Mouse (Mus musculus) stomach, embryonic 16.5 days (tissue): ENCODE data around the gene Cpe. TPM values are rescaled to one million over a fixed set of nuclear protein-coding genes. Genes with fewer than 3 reads are reported as not detected.

ENCODE experiments used
- ATAC-seq: fragments of 200-750 bp; cut with Nextera tagmentation; 2 replicates; pipeline ENCODE4 v1.8.0; 2017; ENCODE audit warnings: moderate number of reproducible peaks, moderate TSS enrichment; ENCODE audit not compliant: insufficient read depth, low FRiP score
- H3K27ac ChIP-seq: fragments of 300-500 bp; sonication (generic); 2 replicates; pipeline ENCODE4 v1.5.1; 2014; ENCODE audit warnings: low read length
- H3K27me3 ChIP-seq: fragments of 300-500 bp; sonication (generic); 2 replicates; pipeline ENCODE4 v1.6.1; 2014; ENCODE audit warnings: low read length, control low read depth, mixed read lengths; ENCODE audit not compliant: control insufficient read depth, insufficient read depth
- H3K36me3 ChIP-seq: fragments of 300-500 bp; sonication (generic); 2 replicates; pipeline ENCODE4 v1.6.1; 2014; ENCODE audit warnings: low read length; ENCODE audit not compliant: control insufficient read depth, insufficient read depth
- H3K4me1 ChIP-seq: fragments of 300-500 bp; sonication (generic); 2 replicates; pipeline ENCODE4 v1.6.1; 2014; ENCODE audit warnings: low read length, control low read depth, mixed read lengths; ENCODE audit not compliant: control insufficient read depth, insufficient read depth
- H3K4me2 ChIP-seq: fragments of 300-500 bp; sonication (generic); 2 replicates; pipeline ENCODE4 v1.6.1; 2014; ENCODE audit warnings: low read depth, low read length, mixed read lengths
- H3K4me3 ChIP-seq: fragments of 300-500 bp; sonication (generic); replicated peaks from 2 replicates; pipeline ENCODE4 v1.5.1; 2014; ENCODE audit warnings: mild to moderate bottlenecking, low read length
- H3K9ac ChIP-seq: fragments of 300-500 bp; sonication (generic); 2 replicates; pipeline ENCODE4 v1.6.1; 2014; ENCODE audit warnings: low read length
- H3K9me3 ChIP-seq: fragments of 300-500 bp; sonication (generic); replicated peaks from 2 replicates; pipeline ENCODE4 v1.6.1; 2016; ENCODE audit warnings: low read length, control low read depth; ENCODE audit not compliant: control insufficient read depth
- WGBS: fragments of 180-500 bp; shearing (Covaris S2); extraction: QIAGEN DNeasy Blood & Tissue Kit; methylation state at CpG from one replicate; pipeline ENCODE4 v1.1.7; 2014; 5-methylcytosine and 5-hydroxymethylcytosine counted together
- polyA plus RNA-seq: library from polyadenylated mRNA; unstranded; fragments of >200 nt; fragmentation: Nextera tagmentation; extraction: Ambion mirVana; gene quantifications from 2 replicates; pipeline ENCODE4 v1.2.1, GENCODE M21; 2015

Gene Cpe
- polyA plus RNA-seq, 1 experiment from 2014 or later: 151 TPM

GRCm38 (mm10) chr8:64665563-64665962 is 27.3 kb downstream of the Cpe start:
- no peak overlapping the region for H3K9ac ChIP-seq
- H3K4me2 ChIP-seq: no peak overlapping the region
- no peak overlapping the region for H3K27ac ChIP-seq
- no peaks in the 10 kb centered on the region for H3K9me3 ChIP-seq
- H3K27me3 ChIP-seq: no peaks in the 10 kb centered on the region
- no peak for ATAC-seq
- H3K36me3 ChIP-seq: no peaks in the 10 kb centered on the region
- H3K4me3 ChIP-seq: no peak overlapping the region
- no peaks in the 10 kb centered on the region for H3K4me1 ChIP-seq
- 40% methylated on average over 3 of the region's 3 CpGs for WGBS

- H3K4me1 ChIP-seq: no peaks in the 10 kb centered on the region
- no peak overlapping the region for H3K9ac ChIP-seq
- H3K9me3 ChIP-seq: no peaks in the 10 kb centered on the region
- H3K4me2 ChIP-seq: no peak overlapping the region
- no peaks in the 10 kb centered on the region for H3K27me3 ChIP-seq
- H3K36me3 ChIP-seq: no peaks in the 10 kb centered on the region
- no peak overlapping the region for H3K4me3 ChIP-seq
- H3K27ac ChIP-seq: no peak overlapping the region
- ATAC-seq: no peak
- 63% methylated on average over 3 of the region's 3 CpGs for WGBS
These were observed 28.0 kb downstream of the Cpe start for GRCm38 (mm10) chr8:64664811-64665210.

GRCm38 (mm10) chr8:64664350-64664749 is 28.5 kb downstream of the Cpe start:
- Histone ChIP-seq H3K36me3 (no peaks in the 10 kb centered on the region), H3K9me3 (no peaks in the 10 kb centered on the region), H3K27ac (no peak overlapping the region), H3K4me3 (no peak overlapping the region), H3K27me3 (no peaks in the 10 kb centered on the region), H3K4me2 (no peak overlapping the region), H3K9ac (no peak overlapping the region), H3K4me1 (no peaks in the 10 kb centered on the region)
- no peak for ATAC-seq
- 50% methylated on average over 2 of the region's 2 CpGs for WGBS

- Histone ChIP-seq H3K9ac (no peak overlapping the region), H3K36me3 (no peaks in the 10 kb centered on the region), H3K4me3 (no peak overlapping the region), H3K4me1 (no peaks in the 10 kb centered on the region), H3K27ac (no peak overlapping the region), H3K4me2 (no peak overlapping the region), H3K9me3 (no peaks in the 10 kb centered on the region), H3K27me3 (no peaks in the 10 kb centered on the region)
- no peak for ATAC-seq
- 84% methylated on average over 5 of the region's 5 CpGs for WGBS
These were observed 33.8 kb downstream of the Cpe start for GRCm38 (mm10) chr8:64659097-64659496.

GRCm38 (mm10) chr8:64657980-64658401 is 34.9 kb downstream of the Cpe start:
- Histone ChIP-seq H3K27me3 (no peaks in the 10 kb centered on the region), H3K9ac (no peak overlapping the region), H3K4me1 (no peaks in the 10 kb centered on the region), H3K4me2 (no peak overlapping the region), H3K36me3 (no peaks in the 10 kb centered on the region), H3K27ac (no peak overlapping the region), H3K4me3 (no peak overlapping the region), H3K9me3 (no peaks in the 10 kb centered on the region)
- 86% methylated on average over 4 of the region's 4 CpGs for WGBS
- no peak for ATAC-seq

- Histone ChIP-seq H3K36me3 (no peaks in the 10 kb centered on the region), H3K4me3 (no peak overlapping the region), H3K4me2 (no peak overlapping the region), H3K4me1 (no peaks in the 10 kb centered on the region), H3K9me3 (no peaks in the 10 kb centered on the region), H3K27ac (no peak overlapping the region), H3K9ac (no peak overlapping the region), H3K27me3 (no peaks in the 10 kb centered on the region)
- ATAC-seq: no peak
- WGBS: 48% methylated on average over 7 of the region's 7 CpGs
These were observed 35.3 kb downstream of the Cpe start for GRCm38 (mm10) chr8:64657517-64657916.

GRCm38 (mm10) chr8:64655887-64656286 is 37.0 kb downstream of the Cpe start:
- H3K4me1 ChIP-seq: no peaks in the 10 kb centered on the region
- no peak for ATAC-seq
- 85% methylated on average over 6 of the region's 6 CpGs for WGBS
- H3K9ac ChIP-seq: no peak overlapping the region
- no peak overlapping the region for H3K4me2 ChIP-seq
- no peaks in the 10 kb centered on the region for H3K9me3 ChIP-seq
- no peak overlapping the region for H3K27ac ChIP-seq
- H3K36me3 ChIP-seq: no peaks in the 10 kb centered on the region
- H3K4me3 ChIP-seq: no peak overlapping the region
- no peaks in the 10 kb centered on the region for H3K27me3 ChIP-seq

GRCm38 (mm10) chr8:64655087-64655486 is 37.8 kb downstream of the Cpe start:
- 67% methylated on average over 2 of the region's 2 CpGs for WGBS
- Histone ChIP-seq H3K4me1 (no peaks in the 10 kb centered on the region), H3K4me3 (no peak overlapping the region), H3K4me2 (no peak overlapping the region), H3K27me3 (no peaks in the 10 kb centered on the region), H3K27ac (no peak overlapping the region), H3K9ac (no peak overlapping the region), H3K9me3 (no peaks in the 10 kb centered on the region), H3K36me3 (no peaks in the 10 kb centered on the region)
- ATAC-seq: no peak

- Histone ChIP-seq H3K4me3 (no peak overlapping the region), H3K4me2 (no peak overlapping the region)
These were observed 40.6 kb downstream of the Cpe start for GRCm38 (mm10) chr8:64652285-64652684.

GRCm38 (mm10) chr8:64648063-64648462 is 44.8 kb downstream of the Cpe start:
- H3K27ac ChIP-seq: peak overlapping the region; percentile 43
- 70% methylated on average over 4 of the region's 4 CpGs for WGBS
- no peak overlapping the region for H3K4me2 ChIP-seq
- H3K9ac ChIP-seq: no peak overlapping the region
- H3K4me1 ChIP-seq: no peaks in the 10 kb centered on the region
- H3K4me3 ChIP-seq: no peak overlapping the region
- H3K36me3 ChIP-seq: no peaks in the 10 kb centered on the region
- H3K9me3 ChIP-seq: no peaks in the 10 kb centered on the region
- ATAC-seq: no peak
- H3K27me3 ChIP-seq: no peaks in the 10 kb centered on the region

More at GRCm38 (mm10) chr8:64652285-64652684, 40.6 kb downstream of the Cpe start:
- no peak for ATAC-seq
- Histone ChIP-seq H3K9me3 (no peaks in the 10 kb centered on the region), H3K27ac (no peak overlapping the region), H3K27me3 (no peaks in the 10 kb centered on the region), H3K9ac (no peak overlapping the region), H3K4me1 (no peaks in the 10 kb centered on the region), H3K36me3 (no peaks in the 10 kb centered on the region)
